Mouse (Mus musculus) limb, embryonic 14.5 days (tissue): ENCODE results near the gene Htra1. TPM values are rescaled to one million over a fixed set of nuclear protein-coding genes. Genes with fewer than 3 reads are reported as not detected.

ENCODE experiments used
- ATAC-seq: fragments of 200-750 bp; cut with Nextera tagmentation; 2 replicates; pipeline ENCODE4 v1.8.0; 2017; ENCODE audit warnings: low read depth, moderate number of reproducible peaks, moderate TSS enrichment; ENCODE audit not compliant: low FRiP score
- DNase-seq: peaks from one replicate; pipeline ENCODE4 v3.0.0-alpha.2; 2015; ENCODE audit warnings: low spot score
- H3K27ac ChIP-seq: fragments of 300-500 bp; sonication (generic); replicated peaks from 2 replicates; pipeline ENCODE4 v1.5.1; 2014; ENCODE audit warnings: low read depth, mild to moderate bottlenecking, low read length, moderate library complexity, mixed read lengths
- H3K27me3 ChIP-seq: fragments of 300-500 bp; sonication (generic); 2 replicates; pipeline ENCODE4 v1.6.1; 2014; ENCODE audit warnings: low read length, mixed read lengths; ENCODE audit not compliant: control insufficient read depth, insufficient read depth
- H3K36me3 ChIP-seq: fragments of 300-500 bp; sonication (generic); 2 replicates; pipeline ENCODE4 v1.6.1; 2014; ENCODE audit warnings: mild to moderate bottlenecking, low read length, moderate library complexity, mixed read lengths; ENCODE audit not compliant: control insufficient read depth, insufficient read depth
- H3K4me1 ChIP-seq: fragments of 300-500 bp; sonication (generic); 2 replicates; pipeline ENCODE4 v1.6.1; 2014; ENCODE audit warnings: antibody characterized with exemption, low read length, mixed read lengths; ENCODE audit not compliant: control insufficient read depth, insufficient read depth
- H3K4me2 ChIP-seq: fragments of 300-500 bp; sonication (generic); replicated peaks from 2 replicates; pipeline ENCODE4 v1.6.1; 2014; ENCODE audit warnings: low read depth, mild to moderate bottlenecking, low read length, moderate library complexity; ENCODE audit not compliant: severe bottlenecking
- H3K4me3 ChIP-seq: fragments of 300-500 bp; sonication (generic); replicated peaks from 2 replicates; pipeline ENCODE4 v1.5.1; 2014; ENCODE audit warnings: low read length
- H3K9ac ChIP-seq: fragments of 300-500 bp; sonication (generic); 2 replicates; pipeline ENCODE4 v1.6.1; 2014; ENCODE audit warnings: mild to moderate bottlenecking, low read depth, low read length, moderate library complexity; ENCODE audit not compliant: severe bottlenecking
- H3K9me3 ChIP-seq: fragments of 300-500 bp; sonication (generic); 2 replicates; pipeline ENCODE4 v1.6.1; 2016; ENCODE audit warnings: low read length; ENCODE audit not compliant: control insufficient read depth
- POLR2A ChIP-seq: fragments of 200-500 bp; IDR thresholded peaks from 2 replicates; pipeline ENCODE4 v1.8.0; 2012; ENCODE audit warnings: inconsistent platforms, mild to moderate bottlenecking, moderate library complexity, borderline replicate concordance; ENCODE audit not compliant: insufficient read depth, insufficient read length; ENCODE audit errors: extremely low read depth
- WGBS: fragments of 180-500 bp; shearing (Covaris S2); extraction: QIAGEN DNeasy Blood & Tissue Kit; methylation state at CpG from one replicate; pipeline ENCODE4 v1.1.7; 2014; 5-methylcytosine and 5-hydroxymethylcytosine counted together
- polyA plus RNA-seq, 2 experiments: library from polyadenylated mRNA; depleted of rRNA in 1 of 2; stranded (reverse) in 1 of 2; unstranded in 1 of 2; fragments of >200 nt; fragmentation: Nextera tagmentation in 1 of 2; extraction: Ambion mirVana in 1 of 2; gene quantifications; 2 replicates each; pipeline versions ENCODE4 v1.2.1 to v1.2.3; 2012 to 2014

Htra1 gene
- polyA plus RNA-seq, 2 experiments, result 124 to 233 TPM

DNA sequence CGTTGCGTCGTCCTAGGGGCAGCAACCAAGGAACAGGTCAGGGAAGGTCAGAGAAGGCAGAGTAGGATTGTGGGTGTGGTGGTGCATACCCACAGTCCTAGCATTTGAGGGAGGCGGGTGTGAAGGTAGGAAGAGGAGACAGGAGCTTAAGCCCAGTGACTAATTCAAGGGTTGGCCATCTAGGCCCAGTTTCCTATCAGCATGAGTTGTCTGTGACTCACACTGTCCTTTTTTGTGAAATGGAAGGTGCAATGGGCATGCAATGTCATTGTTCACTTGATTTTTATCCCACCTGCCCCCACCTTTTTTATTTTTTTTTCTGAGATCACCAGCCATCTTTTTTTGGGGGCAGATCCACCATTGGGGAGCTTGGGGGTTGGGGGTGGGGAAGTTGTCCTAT is 29.5 kb downstream of the Htra1 start:
- no peak overlapping the region for H3K4me3 ChIP-seq
- H3K4me1 ChIP-seq, result peaks cover 50% of the 10 kb centered on the region
- H3K27me3 ChIP-seq, result no peaks in the 10 kb centered on the region
- H3K9ac ChIP-seq, result no peak overlapping the region
- H3K27ac ChIP-seq, result peak overlapping the region; percentile 69
- ATAC-seq, result no peak
- peaks cover 7% of the 10 kb centered on the region; the same call in 1 of the 2 replicates for H3K36me3 ChIP-seq
- TF ChIP-seq POLR2A, result no peak
- DNase-seq, result no peak
- H3K4me2 ChIP-seq, result no peak overlapping the region
- WGBS, result 93% methylated on average over 4 of the region's 4 CpGs
- H3K9me3 ChIP-seq, result no peaks in the 10 kb centered on the region

GRCm38 (mm10) chr7:130965909-130966365 is 30.0 kb downstream of the Htra1 start:
- peak overlapping the region; percentile 69 for H3K27ac ChIP-seq
- no peaks in the 10 kb centered on the region for H3K27me3 ChIP-seq
- peaks cover 49% of the 10 kb centered on the region for H3K4me1 ChIP-seq
- DNase-seq (peak; percentile 75), ATAC-seq (peak; percentile 79)
- TF ChIP-seq POLR2A, result no peak
- H3K4me3 ChIP-seq, result no peak overlapping the region
- 33% methylated on average over 4 of the region's 4 CpGs for WGBS
- H3K4me2 ChIP-seq, result no peak overlapping the region
- peaks cover 7% of the 10 kb centered on the region; the same call in 1 of the 2 replicates for H3K36me3 ChIP-seq
- no peaks in the 10 kb centered on the region for H3K9me3 ChIP-seq
- no peak overlapping the region for H3K9ac ChIP-seq

GRCm38 (mm10) chr7:130966451-130966850 is 30.5 kb downstream of the Htra1 start:
- TF ChIP-seq POLR2A, result no peak
- Histone ChIP-seq H3K9ac (no peak overlapping the region), H3K27me3 (no peaks in the 10 kb centered on the region), H3K27ac (peak overlapping the region; percentile 69), H3K4me2 (0 out of 2 replicates have a peak overlapping the region, but pooled peaks have one; percentile 19), H3K4me3 (no peak overlapping the region), H3K36me3 (peaks cover 7% of the 10 kb centered on the region; the same call in 1 of the 2 replicates), H3K9me3 (no peaks in the 10 kb centered on the region), H3K4me1 (peaks cover 49% of the 10 kb centered on the region)
- 32% methylated on average over 5 of the region's 5 CpGs for WGBS
- ATAC-seq (peak; percentile 45; the same call in 1 of the 2 replicates), DNase-seq (peak; percentile 67)

DNA sequence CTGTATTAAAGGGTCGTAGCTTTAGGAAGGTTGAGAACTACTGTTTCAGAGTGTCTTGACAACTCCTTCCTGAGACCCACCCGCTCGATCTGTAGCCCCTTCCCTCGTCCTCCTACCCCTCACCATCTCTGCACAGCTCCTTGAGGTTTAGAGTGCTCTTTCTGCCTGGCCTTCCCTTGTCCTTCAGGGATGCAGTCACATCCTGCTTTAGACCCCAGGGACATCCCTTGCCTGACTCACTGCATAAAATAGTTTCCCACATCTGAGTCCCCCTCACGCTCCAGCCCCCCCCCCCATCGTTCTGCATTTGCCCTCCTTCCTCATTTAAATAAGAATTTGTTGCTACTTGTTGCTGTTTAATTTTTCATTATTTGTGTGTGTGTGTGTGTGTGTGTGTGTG is 31.0 kb downstream of the Htra1 start:
- H3K4me2 ChIP-seq, result 0 out of 2 replicates have a peak overlapping the region, but pooled peaks have one; percentile 19
- H3K27ac ChIP-seq, result peak overlapping the region; percentile 69
- peaks cover 7% of the 10 kb centered on the region; the same call in 1 of the 2 replicates for H3K36me3 ChIP-seq
- no peaks in the 10 kb centered on the region for H3K9me3 ChIP-seq
- no peak for TF ChIP-seq POLR2A
- no peak for DNase-seq
- 59% methylated on average over 6 of the region's 6 CpGs for WGBS
- no peak overlapping the region for H3K4me3 ChIP-seq
- ATAC-seq, result no peak
- peaks cover 49% of the 10 kb centered on the region for H3K4me1 ChIP-seq
- H3K9ac ChIP-seq, result no peak overlapping the region
- H3K27me3 ChIP-seq, result no peaks in the 10 kb centered on the region

- no peak overlapping the region for H3K27ac ChIP-seq
- no peak overlapping the region for H3K9ac ChIP-seq
- no peak overlapping the region for H3K4me2 ChIP-seq
- peaks cover 52% of the 10 kb centered on the region for H3K4me1 ChIP-seq
- no peaks in the 10 kb centered on the region for H3K9me3 ChIP-seq
- DNase-seq (no peak), ATAC-seq (no peak)
- no peak overlapping the region for H3K4me3 ChIP-seq
- H3K27me3 ChIP-seq, result no peaks in the 10 kb centered on the region
- no peak for TF ChIP-seq POLR2A
- 86% methylated on average over 6 of the region's 6 CpGs for WGBS
- peaks cover 7% of the 10 kb centered on the region; the same call in 1 of the 2 replicates for H3K36me3 ChIP-seq
Measured at GRCm38 (mm10) chr7:130967901-130968300, 32.0 kb downstream of the Htra1 start.
